Mouse (Mus musculus): ENCODE measurements at regions not wholly inside any gene's neighbourhood (a gene's known extent, or its start where the extent isn't known, plus 50 kb on each side); places are given as distances from the start of the nearest gene placed in this dataset.

DNA sequence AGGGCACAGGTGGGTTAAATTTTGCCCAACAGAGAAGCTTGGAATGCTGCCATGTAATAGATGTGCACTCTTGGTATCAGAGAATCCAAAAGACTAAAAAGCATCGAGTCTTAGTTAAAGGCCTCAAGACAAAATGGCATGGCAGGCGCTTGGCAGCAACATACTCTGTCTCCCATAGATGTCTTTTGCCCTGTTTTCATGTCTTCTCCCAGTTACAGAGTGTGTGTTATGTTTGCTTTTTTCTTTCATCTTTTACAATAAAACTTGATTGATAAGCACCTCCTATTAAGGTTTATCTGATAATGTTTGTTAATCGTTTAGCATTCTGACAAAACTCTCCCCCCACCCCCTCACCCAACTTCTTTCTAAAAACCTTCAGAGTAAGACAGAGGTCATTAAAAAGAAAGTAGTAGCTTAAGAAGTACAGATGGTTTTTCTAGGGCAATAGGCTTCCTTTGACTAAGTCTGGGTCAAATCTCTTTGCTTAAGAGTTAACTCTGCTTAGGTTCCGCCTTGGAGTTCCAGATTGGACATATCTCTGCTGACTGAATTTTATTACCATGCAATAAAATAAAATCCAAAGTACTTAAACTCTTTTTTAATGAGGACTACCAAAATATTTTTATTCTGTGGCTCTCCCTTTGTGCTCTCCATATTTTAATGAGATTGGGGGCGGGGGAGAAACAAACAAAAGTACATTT lies 252.9 kb upstream of the Zeb2 start:
- DNase-seq (ENCODE audit: low spot score in 2 of 2): no peak

DNA sequence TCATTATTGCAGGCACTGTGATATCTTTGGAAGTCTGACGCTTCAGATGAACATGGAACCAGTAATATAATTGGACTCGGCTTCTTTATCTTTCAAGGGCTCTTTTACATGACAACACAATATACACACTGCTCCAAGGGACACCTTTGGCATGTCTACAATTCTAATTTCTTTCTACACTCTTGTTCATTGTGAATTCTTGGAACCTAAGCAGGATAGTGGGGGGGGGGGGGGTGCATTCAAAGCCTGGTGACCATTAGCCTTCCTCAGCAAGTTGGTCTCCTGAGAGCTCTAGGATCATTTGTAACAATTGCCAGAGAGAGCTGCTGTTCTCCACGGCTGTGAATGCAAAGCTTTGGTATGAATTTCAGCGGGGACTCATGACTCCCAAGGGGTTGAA lies 252.2 kb upstream of the Zeb2 start:
- DNase-seq (ENCODE audit: low spot score in 2 of 2): no peak

DNA sequence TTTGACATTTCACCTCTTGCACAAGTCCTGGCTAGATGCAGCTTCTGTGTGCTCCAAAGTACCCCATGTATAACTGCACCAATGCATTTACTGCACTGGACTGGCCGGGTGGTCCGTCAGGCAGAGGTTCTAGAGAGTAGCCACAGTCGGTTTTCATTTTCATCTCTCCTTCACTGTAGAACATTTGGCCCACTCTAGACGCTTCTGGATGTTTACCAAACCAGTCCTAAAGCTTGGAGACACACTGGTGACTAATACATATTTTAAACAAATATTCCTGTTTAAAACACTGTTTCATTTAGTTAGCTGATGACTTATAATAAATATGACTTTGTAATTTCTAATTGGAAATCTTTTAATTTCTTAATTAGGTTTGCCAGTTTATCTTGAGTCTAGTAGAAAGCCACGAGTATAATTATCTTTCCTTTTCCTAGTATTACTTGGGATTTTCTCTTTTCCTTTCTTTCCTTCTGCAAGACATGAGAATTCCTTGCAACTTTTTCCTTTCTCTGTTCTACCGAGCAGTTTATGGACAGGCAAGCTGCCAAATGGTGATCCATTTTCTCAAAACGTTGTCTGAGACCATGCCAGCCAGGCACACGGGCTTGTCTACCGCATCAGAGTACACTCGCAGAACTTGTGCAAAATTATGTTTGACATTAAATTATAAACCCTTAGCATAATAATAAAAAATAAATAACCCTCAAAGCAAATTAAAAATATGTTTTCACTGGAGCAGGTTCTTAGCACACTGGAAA lies 250.4 kb upstream of the Zeb2 start:
- DNase-seq (ENCODE audit: low spot score in 2 of 2): no peak

DNA sequence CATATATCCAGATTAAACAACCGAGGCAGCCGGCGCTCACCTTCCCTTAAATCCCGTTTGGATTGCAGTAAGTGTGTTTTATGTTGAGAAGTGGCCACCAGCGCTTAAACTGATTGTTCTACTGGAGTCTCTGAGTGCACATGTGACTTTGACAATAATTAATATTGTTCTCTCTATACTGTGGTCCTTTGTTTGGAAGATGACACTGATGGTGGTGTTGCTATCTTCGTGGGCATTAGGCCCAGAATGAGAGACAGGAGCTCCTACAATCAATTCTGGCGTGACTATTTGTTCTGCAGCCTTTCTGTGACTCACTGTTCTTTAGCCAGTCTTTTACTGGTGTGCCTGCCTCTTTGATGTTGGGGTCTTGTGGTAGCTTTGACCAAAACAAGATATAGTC lies 240.1 kb upstream of the Zeb2 start:
- DNase-seq (ENCODE audit: low spot score in 2 of 2): no peak

DNA sequence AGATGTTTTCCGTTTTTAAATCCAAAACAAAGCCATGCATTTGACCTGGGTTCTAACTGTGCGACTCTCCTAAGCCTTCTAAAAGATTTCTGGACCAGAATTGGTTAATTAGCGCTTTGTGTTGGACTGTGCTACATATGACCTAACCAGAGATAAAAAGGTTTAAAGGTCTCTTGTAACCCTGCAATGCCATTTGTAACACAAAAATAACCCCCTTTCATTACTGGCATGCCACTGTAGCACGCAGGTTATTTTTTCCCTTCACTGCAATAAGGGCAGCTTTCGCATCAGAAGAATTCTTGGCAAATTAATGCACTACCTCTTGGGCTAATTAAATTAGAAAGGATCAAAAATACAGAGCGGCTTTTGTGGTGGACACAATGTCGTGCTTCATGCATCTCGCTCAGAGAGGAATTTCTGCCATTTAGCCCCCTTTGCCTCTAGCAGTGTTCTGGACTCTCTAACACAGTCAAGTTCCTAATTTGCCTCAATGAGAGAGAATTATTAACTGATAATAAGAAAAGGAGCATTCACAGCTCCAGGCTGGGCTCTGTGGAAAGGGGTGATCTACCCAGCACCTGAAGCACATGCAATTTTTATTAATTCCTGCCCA lies 239.5 kb upstream of the Zeb2 start:
- peak in 1 of 2 experiments; percentile 57 for DNase-seq (ENCODE audit: low spot score in 2 of 2)

DNA sequence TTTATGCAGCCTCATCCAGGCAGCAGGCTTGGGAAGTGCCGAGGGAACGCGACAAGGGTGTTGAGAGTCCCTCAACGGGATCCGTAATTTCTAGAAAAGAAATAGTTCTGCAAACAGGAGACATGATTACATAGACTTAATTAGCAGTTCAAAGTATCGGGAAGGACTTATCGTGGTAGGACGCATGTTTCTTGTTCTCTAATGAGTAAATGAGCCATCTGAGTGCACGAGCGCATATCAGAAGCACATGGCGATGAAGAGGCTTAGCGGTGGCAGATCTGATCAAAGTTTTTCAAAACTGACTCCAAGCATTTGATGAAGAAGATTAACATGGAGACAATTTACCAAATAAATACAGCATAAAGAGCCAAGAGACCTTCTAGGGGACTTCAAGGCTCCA lies 238.8 kb upstream of the Zeb2 start:
- no peak for DNase-seq (ENCODE audit: low spot score in 2 of 2)

DNA sequence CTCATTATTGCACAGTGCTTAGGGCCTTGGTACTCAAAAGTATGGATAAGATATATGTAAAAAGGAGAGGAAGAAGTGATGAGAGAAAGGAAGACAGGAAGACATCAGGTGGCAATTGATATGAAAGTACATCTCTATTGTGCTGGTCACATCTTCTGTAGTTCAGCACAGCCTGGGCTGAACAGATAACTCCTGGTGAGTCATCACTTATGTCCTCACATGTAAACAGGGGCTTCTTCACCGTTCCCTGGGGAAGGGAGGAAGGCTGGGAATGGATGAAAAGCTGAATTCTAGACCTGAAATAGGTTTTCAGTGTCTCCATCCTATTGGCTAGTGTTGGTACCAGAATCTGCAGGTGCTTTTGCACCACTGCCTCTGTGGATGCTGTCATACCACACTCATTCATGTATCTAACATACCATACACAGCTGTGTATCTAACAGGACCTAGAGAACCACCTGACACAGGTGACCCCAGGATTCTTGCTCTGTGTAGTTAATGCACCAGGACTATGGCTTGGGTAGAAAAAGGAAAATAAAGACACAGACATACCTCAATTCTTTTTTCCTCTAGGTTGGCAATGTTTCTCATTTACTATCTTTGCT lies 234.4 kb upstream of the Zeb2 start:
- no peak for DNase-seq (ENCODE audit: low spot score in 2 of 2)

DNA sequence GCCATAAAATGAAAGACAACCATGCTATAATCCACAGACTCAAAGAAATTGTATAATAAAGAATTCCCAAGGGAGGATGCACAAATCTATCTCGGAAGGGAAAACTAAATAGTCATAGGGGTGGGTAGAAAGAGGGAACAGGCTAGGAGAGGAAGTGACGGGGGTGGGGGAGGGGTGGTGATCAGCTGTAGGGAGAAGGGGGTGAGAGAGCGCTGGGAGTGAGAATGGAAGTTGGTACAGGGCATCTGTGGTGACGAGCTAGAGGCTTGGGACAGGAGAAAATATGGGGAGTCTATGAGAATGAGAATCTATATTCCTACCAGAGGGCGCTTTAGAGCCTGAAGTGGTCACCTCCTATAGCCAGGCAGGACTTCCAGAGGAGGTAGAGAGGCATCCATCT lies 229.2 kb upstream of the Zeb2 start:
- DNase-seq (ENCODE audit: low spot score in 2 of 2): no peak

DNA sequence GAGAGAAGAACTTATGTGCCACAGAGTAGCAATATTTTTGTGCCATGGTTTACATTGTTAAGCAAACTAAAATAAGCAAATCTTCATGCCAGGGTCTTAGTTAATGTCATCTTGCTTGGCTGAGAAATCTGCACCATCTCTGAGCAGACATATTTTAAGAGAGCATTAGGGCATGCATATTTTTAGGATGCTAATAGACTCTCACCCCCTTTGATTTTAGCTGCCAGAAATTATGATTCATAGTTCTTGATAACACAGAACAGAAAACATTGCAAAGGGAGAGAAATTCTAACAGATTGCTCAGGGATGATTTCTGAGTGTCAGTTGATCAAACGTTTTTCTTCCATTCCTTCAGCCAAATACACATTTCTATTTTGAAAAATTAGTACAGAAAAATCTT lies 222.7 kb upstream of the Zeb2 start:
- peak in 1 of 2 experiments; percentile 53 for DNase-seq (ENCODE audit: low spot score in 2 of 2)

DNA sequence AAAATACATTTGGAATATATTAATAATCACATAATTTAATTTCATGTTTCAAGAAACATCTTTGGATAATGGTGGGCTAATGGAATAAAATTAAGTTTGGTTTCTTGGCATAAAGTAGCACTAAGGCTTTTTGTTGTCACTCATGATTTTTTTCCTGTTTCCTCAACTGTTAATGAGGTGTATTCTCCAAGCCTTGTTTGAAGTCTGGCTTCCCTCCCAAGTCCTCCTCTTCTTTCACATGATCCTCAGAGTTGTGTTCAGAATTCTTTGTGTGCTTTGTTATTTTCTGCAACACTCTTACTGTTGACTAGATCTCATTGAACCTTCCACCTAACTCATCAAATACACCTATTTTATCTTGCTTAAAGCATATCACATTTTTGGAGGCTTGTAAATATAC lies 221.6 kb upstream of the Zeb2 start:
- no peak for DNase-seq (ENCODE audit: low spot score in 2 of 2)

DNA sequence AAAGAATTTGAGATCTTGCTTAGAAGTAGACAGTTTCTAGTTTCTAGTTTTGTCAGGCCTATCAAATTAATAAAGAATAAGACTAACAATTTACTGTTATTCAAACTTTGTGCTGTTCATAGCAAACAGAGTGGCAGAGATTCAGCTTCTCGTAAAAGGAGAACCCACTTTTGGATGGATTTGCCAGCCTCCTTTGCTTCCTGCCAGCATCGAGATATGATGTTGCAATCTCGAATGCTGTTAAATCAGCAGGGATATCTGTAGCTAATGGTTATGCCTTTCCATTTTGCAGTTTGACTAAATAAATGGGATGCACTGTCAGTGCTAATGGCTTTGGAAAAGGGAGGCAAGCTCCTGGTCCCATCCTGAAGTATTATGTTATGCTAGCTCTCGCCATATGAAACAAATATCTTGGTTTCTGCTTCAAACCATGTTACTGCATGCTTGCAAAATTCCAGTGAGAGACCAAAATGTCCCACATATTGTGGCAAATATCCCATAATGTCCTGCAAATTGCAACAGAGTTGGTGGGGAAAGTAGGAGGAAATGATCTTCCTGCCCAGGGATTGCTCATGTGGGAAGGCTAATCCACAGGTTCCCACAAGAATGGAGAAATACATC lies 199.9 kb upstream of the Zeb2 start:
- peak in 1 of 2 experiments; percentile 22 for DNase-seq (ENCODE audit: low spot score in 2 of 2)

DNA sequence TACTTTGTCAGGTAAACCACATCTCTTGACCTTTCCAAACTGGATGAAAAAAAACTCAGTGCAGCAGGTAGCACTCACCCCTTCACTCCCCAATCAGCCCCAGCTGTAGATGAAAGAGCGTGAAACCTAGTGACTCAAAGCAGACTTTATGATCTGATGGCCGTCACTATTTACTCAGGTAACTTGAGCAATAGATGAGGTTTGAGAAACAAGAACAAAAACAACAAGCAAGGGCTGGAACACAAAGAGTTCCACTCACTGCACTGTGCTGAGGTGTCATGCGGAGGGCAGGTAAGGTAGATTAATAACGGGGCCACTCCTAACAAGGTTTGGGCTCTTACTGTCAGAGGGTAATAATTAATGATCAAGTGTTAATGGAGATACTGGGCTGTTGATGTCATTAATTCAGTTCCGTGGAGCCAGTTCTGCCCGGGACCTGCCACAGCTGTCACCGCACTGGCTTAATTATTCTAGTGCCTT lies 170.4 kb upstream of the Zeb2 start:
- DNase-seq (ENCODE audit: low spot score in 2 of 2): no peak

DNA sequence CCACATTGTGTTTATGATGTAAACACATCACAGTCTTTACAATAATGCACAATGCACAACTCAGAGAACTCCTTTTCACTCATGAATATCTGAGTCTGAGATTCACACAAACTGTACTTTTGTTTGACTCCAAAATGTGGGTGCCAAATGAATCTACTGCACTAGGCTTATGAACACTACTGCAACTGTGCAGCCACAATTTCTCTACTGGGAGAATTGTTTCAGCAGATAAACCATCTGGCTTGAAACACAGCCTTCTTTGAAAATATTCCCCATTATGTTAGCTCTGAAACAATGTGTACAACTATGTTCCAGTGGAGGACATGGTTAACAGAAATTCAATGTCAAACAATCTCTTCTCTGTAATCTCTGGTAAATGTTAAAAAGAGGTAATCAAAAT lies 166.6 kb upstream of the Zeb2 start:
- peak in 1 of 2 experiments; percentile 83 for DNase-seq (ENCODE audit: low spot score in 2 of 2)

DNA sequence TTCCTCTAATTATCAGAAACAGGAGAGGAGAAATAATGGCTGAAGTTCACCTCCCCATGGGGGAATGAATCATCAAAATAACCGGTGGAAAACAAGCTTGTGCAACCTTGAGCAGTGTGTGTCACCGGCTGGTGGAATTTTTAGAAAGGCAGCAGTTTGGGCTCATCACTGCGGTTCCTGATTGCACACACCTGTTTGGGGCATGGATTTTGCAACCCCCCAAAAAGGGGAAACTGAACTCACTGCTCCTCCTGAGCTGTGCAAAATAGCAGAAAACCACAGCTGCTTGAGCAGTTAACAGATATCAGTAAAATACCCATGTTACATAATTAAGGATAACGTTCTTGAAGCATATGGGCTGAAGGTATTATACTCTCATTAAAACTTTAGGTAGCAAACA lies 162.3 kb upstream of the Zeb2 start:
- no peak for DNase-seq (ENCODE audit: low spot score in 2 of 2)

DNA sequence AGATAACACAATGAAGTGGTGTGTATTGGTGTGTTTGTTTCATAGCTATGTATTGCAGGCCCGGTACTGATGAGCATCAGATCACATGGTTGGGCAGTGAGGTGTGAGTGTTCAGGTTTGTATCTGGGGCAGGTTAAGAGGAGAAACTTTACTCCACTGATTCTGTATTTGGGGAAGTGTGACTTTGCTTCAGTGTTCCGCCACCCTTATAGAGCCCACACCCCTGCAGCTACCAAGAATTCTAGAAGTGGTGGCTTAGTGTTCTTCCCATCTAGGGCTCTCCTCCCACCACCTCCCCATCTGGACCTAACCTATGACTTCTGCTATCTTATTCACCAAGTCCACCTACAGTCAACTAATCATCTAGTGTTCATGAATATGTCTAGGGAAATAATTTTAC lies 160.4 kb upstream of the Zeb2 start:
- no peak for DNase-seq (ENCODE audit: low spot score in 2 of 2)

DNA sequence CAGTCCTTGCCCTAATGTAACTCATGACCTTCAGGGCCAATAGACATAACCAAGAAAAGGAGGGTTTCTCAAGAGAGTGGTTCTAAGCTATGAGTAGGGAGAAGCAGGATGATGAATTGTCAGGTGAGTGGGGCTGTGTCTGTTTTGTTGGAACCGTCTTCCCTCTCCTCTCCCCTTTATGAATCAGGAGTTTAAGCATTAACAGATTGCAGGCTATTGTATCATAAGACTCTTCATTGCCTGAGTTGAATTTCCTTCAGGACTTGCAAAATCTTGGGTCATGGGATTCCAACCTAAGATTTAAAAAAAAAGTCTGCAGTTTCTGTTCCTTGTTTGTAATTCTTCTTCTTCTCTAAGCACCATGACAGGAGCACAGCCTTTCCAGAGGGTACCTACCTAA lies 159.5 kb upstream of the Zeb2 start:
- no peak for DNase-seq (ENCODE audit: low spot score in 2 of 2)

DNA sequence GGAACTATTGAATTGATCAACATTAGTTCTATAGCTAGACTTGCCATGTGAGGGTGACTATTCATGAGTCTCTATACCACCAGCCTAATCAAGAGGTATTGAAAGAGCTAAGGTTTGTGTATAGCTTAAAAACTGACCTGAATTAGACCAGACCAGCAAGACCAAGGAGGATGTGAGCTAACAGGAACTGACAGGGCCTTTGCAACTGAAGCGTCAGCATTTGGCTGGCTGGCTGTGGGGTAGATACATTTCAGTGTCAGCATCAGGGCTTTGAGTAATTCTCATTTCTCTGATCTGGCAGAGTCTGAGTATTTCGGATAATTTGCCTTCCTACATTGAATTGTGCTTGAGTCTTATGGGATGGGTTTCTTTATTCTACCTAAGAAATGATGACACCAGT lies 152.8 kb upstream of the Zeb2 start:
- no peak for DNase-seq (ENCODE audit: low spot score in 2 of 2)

DNA sequence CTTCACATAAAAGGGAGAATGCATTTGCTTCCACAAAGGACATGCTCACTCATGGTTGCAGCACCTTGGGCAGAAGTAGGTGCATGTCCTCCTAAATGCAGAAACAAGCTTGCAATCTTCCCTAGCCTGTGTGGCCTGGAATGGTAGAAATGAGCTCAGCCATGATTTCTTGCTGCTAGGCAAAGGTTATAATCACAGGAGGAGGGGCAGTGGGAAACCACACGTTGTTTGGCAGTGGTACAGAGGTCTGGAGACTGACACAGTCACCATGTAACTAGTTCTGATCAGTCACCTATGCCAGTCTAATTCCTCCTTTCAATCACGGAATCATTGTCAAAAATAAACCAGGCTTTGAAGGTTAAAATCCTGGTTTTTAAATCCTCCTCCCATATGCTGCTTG lies 148.6 kb upstream of the Zeb2 start:
- DNase-seq (ENCODE audit: low spot score in 2 of 2): no peak

DNA sequence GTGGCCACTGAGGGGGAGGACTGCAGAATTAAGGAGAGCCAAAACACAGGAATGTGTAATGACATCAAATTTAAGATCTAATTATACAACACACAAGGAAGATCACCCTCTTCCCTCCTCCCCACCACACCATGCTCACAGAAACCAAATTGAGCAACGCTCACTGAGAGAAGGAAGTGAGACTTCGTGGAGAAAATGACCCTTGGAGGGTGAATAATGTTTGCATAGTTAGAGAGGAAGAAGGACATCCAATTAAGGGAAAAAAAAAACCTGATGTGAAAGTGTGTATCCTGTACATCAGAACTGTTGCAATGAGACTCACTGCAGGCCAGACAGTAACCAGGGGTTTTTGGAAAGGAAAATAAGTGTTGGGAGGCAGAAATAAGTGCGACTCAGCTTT lies 144.8 kb upstream of the Zeb2 start:
- DNase-seq (ENCODE audit: low spot score in 2 of 2): no peak

DNA sequence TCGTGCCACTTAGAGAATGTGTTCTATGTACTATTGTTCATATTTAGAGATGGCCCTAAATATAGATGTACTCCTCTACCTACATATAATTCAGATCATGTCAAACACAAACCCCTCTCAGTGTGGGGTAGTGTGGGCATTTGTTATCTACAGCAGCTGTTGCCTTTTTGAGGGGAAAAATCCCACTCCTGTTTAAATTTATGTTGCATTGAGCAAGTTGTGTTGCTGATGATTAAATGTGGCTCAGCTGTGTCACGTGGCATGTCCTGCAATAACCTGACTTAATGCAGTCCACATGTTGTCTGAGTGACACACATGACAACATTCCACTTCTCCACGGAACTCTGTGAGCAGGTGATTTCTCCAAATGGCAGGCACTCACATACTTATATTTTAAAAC lies 141.7 kb upstream of the Zeb2 start:
- DNase-seq (ENCODE audit: low spot score in 2 of 2): no peak

DNA sequence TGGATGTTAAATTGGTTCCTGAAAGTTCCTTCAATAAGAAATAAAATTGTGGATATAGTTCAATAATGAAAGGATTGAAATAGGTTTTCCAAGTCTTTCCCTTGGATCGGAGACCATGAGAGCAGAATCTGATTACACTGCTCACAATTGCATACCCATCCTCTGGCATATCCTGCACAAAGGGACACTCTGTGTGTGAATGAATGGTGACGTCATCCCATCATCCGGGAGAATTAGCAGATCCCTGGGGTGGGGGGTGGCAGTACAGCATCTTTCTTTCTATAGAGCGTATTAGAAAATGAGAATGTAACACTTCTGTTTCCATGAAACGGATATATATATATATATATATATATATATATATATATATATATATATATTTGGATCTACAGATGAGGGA lies 139.2 kb upstream of the Zeb2 start:
- DNase-seq (ENCODE audit: low spot score in 2 of 2): no peak

DNA sequence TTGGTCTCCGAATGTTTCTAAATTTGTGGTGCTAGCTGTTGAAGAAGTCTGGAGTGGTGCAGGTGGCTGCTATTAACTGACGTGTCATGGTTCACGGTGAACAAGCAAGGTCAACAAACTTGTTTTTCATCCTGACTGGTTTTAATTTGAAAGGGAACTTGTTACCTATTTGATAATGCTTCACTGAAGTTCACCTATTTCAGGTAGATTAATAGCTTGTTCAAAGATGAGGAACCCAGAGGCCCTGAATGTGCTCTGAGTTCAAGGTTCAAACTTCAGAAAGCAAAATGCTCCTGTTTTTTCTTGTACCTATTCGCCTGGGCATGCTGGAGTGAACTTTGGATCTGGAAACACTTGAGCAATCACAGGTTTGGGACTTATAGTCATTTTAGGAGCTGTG lies 136.7 kb upstream of the Zeb2 start:
- no peak for DNase-seq (ENCODE audit: low spot score in 2 of 2)

Measured in layer of hippocampus, postnatal 14 days (tissue).